Mouse (Mus musculus) liver, embryonic 13.5 days (tissue): ENCODE measurements around the gene Rftn1. TPM values are rescaled to one million over a fixed set of nuclear protein-coding genes. Genes with fewer than 3 reads are reported as not detected.

ENCODE experiments used
- ATAC-seq: fragments of 200-750 bp; cut with Nextera tagmentation; 2 replicates; pipeline ENCODE4 v1.8.0; 2017; ENCODE audit warnings: low read depth, mild to moderate bottlenecking, moderate number of reproducible peaks, moderate library complexity
- DNase-seq: peaks from one replicate; pipeline ENCODE4 v3.0.0; 2022
- H3K27ac ChIP-seq: fragments of 300-500 bp; sonication (generic); 2 replicates; pipeline ENCODE4 v1.5.1; 2015; ENCODE audit warnings: moderate library complexity, mild to moderate bottlenecking, inconsistent platforms
- H3K27me3 ChIP-seq: fragments of 300-500 bp; sonication (generic); 2 replicates; pipeline ENCODE4 v1.6.1; 2015; ENCODE audit warnings: mild to moderate bottlenecking, inconsistent platforms
- H3K36me3 ChIP-seq: fragments of 300-500 bp; sonication (generic); 2 replicates; pipeline ENCODE4 v1.6.1; 2015; ENCODE audit warnings: mild to moderate bottlenecking, inconsistent platforms
- H3K4me1 ChIP-seq: fragments of 300-500 bp; sonication (generic); replicated peaks from 2 replicates; pipeline ENCODE4 v1.6.1; 2015; ENCODE audit warnings: inconsistent platforms
- H3K4me2 ChIP-seq: fragments of 300-500 bp; sonication (generic); 2 replicates; pipeline ENCODE4 v1.6.1; 2015; ENCODE audit warnings: inconsistent platforms, mild to moderate bottlenecking, moderate library complexity
- H3K4me3 ChIP-seq: fragments of 300-500 bp; sonication (generic); replicated peaks from 2 replicates; pipeline ENCODE4 v1.5.1; 2015; ENCODE audit warnings: mild to moderate bottlenecking, inconsistent platforms
- H3K9ac ChIP-seq: fragments of 300-500 bp; sonication (generic); 2 replicates; pipeline ENCODE4 v1.6.1; 2015; ENCODE audit warnings: mild to moderate bottlenecking, inconsistent platforms
- H3K9me3 ChIP-seq: fragments of 300-500 bp; sonication (generic); replicated peaks from 2 replicates; pipeline ENCODE4 v1.6.1; 2016; ENCODE audit warnings: inconsistent platforms
- WGBS: fragments of 180-500 bp; shearing (Covaris S2); methylation state at CpG from one replicate; pipeline ENCODE4 v1.1.7; 2015; ENCODE audit not compliant: insufficient replicate concordance; 5-methylcytosine and 5-hydroxymethylcytosine counted together
- polyA plus RNA-seq: library from polyadenylated mRNA; unstranded; fragments of >200 nt; fragmentation: Nextera tagmentation; extraction: Ambion mirVana; gene quantifications from 2 replicates; pipeline ENCODE4 v1.2.1, GENCODE M21; 2015

The Rftn1 gene
- polyA plus RNA-seq, 1 experiment from 2014 or later = 5.7 TPM

- H3K36me3 ChIP-seq = no peaks in the 10 kb centered on the region
- no peak overlapping the region for H3K4me3 ChIP-seq
- no peak overlapping the region for H3K4me2 ChIP-seq
- no peak for ATAC-seq
- H3K9me3 ChIP-seq = no peaks in the 10 kb centered on the region
- peaks cover 7% of the 10 kb centered on the region; the same call in 1 of the 2 replicates for H3K4me1 ChIP-seq
- no peak for DNase-seq
- WGBS = 82% methylated on average over 8 of the region's 8 CpGs
- no peak overlapping the region for H3K27ac ChIP-seq
- no peaks in the 10 kb centered on the region for H3K27me3 ChIP-seq
- no peak overlapping the region for H3K9ac ChIP-seq
Measured at GRCm38 (mm10) chr17:49989583-49989982, 200.9 kb downstream of the Rftn1 start.

- H3K27me3 ChIP-seq = no peaks in the 10 kb centered on the region
- ATAC-seq = no peak
- WGBS = 79% methylated on average over 6 of the region's 6 CpGs
- no peak for DNase-seq
- no peak overlapping the region for H3K4me3 ChIP-seq
- H3K9me3 ChIP-seq = no peaks in the 10 kb centered on the region
- no peak overlapping the region for H3K9ac ChIP-seq
- H3K36me3 ChIP-seq = no peaks in the 10 kb centered on the region
- no peak overlapping the region for H3K4me2 ChIP-seq
- H3K4me1 ChIP-seq = peaks cover 7% of the 10 kb centered on the region; the same call in 1 of the 2 replicates
- H3K27ac ChIP-seq = no peak overlapping the region
Measured at GRCm38 (mm10) chr17:49987095-49987494, 203.4 kb downstream of the Rftn1 start.

- Histone ChIP-seq H3K4me2 (no peak overlapping the region), H3K9ac (no peak overlapping the region), H3K27me3 (no peaks in the 10 kb centered on the region), H3K36me3 (no peaks in the 10 kb centered on the region), H3K9me3 (no peaks in the 10 kb centered on the region), H3K4me3 (no peak overlapping the region), H3K4me1 (peaks cover 7% of the 10 kb centered on the region; the same call in 1 of the 2 replicates), H3K27ac (no peak overlapping the region)
- DNase-seq (no peak), ATAC-seq (no peak)
- 67% methylated on average over 5 of the region's 5 CpGs for WGBS
Measured at GRCm38 (mm10) chr17:49983478-49983877, 207.0 kb downstream of the Rftn1 start.

- 45% methylated on average over 6 of the region's 6 CpGs for WGBS
Measured at GRCm38 (mm10) chr17:49982611-49983390, 207.7 kb downstream of the Rftn1 start.

GRCm38 (mm10) chr17:49981591-49981990 is 208.9 kb downstream of the Rftn1 start:
- Histone ChIP-seq H3K4me3 (no peak overlapping the region), H3K27me3 (no peaks in the 10 kb centered on the region), H3K27ac (no peak overlapping the region), H3K4me2 (no peak overlapping the region), H3K4me1 (no peaks in the 10 kb centered on the region), H3K36me3 (no peaks in the 10 kb centered on the region), H3K9me3 (no peaks in the 10 kb centered on the region), H3K9ac (no peak overlapping the region)
- 84% methylated on average over 4 of the region's 4 CpGs for WGBS
- ATAC-seq = no peak
- DNase-seq = no peak

More at GRCm38 (mm10) chr17:49982611-49983390, 207.7 kb downstream of the Rftn1 start:
- Histone ChIP-seq H3K36me3 (no peaks in the 10 kb centered on the region), H3K9me3 (no peaks in the 10 kb centered on the region), H3K4me1 (peaks cover 7% of the 10 kb centered on the region; the same call in 1 of the 2 replicates), H3K27ac (no peak overlapping the region), H3K4me3 (no peak overlapping the region), H3K9ac (no peak overlapping the region), H3K27me3 (no peaks in the 10 kb centered on the region), H3K4me2 (no peak overlapping the region)
- DNase-seq = no peak
- ATAC-seq = no peak

GRCm38 (mm10) chr17:49979761-49980285 is 210.7 kb downstream of the Rftn1 start:
- WGBS = 76% methylated on average over 4 of the region's 4 CpGs
- H3K4me1 ChIP-seq = no peaks in the 10 kb centered on the region
- no peak overlapping the region for H3K9ac ChIP-seq
- no peaks in the 10 kb centered on the region for H3K27me3 ChIP-seq
- no peaks in the 10 kb centered on the region for H3K36me3 ChIP-seq
- H3K9me3 ChIP-seq = no peaks in the 10 kb centered on the region
- no peak overlapping the region for H3K4me3 ChIP-seq
- DNase-seq (no peak), ATAC-seq (no peak)
- no peak overlapping the region for H3K27ac ChIP-seq
- H3K4me2 ChIP-seq = no peak overlapping the region

- DNase-seq (no peak), ATAC-seq (no peak)
- WGBS = 69% methylated on average over 3 of the region's 3 CpGs
- Histone ChIP-seq H3K36me3 (no peaks in the 10 kb centered on the region), H3K9me3 (no peaks in the 10 kb centered on the region), H3K27me3 (no peaks in the 10 kb centered on the region), H3K9ac (no peak overlapping the region), H3K4me3 (no peak overlapping the region), H3K4me1 (no peaks in the 10 kb centered on the region), H3K4me2 (no peak overlapping the region), H3K27ac (no peak overlapping the region)
Measured at GRCm38 (mm10) chr17:49977424-49977790, 213.1 kb downstream of the Rftn1 start.

- Histone ChIP-seq H3K4me1 (no peaks in the 10 kb centered on the region), H3K27me3 (no peaks in the 10 kb centered on the region), H3K36me3 (no peaks in the 10 kb centered on the region), H3K9ac (no peak overlapping the region), H3K9me3 (no peaks in the 10 kb centered on the region), H3K27ac (no peak overlapping the region), H3K4me2 (no peak overlapping the region), H3K4me3 (no peak overlapping the region)
- DNase-seq = no peak
- WGBS = 82% methylated on average over 4 of the region's 4 CpGs
- ATAC-seq = no peak
Measured at GRCm38 (mm10) chr17:49976678-49977423, 213.6 kb downstream of the Rftn1 start.

- no peak overlapping the region for H3K4me3 ChIP-seq
- no peak overlapping the region for H3K9ac ChIP-seq
- no peak overlapping the region for H3K27ac ChIP-seq
- no peaks in the 10 kb centered on the region for H3K27me3 ChIP-seq
- 63% methylated on average over 7 of the region's 7 CpGs for WGBS
- H3K4me1 ChIP-seq = no peaks in the 10 kb centered on the region
- H3K9me3 ChIP-seq = no peaks in the 10 kb centered on the region
- DNase-seq = no peak
- no peak overlapping the region for H3K4me2 ChIP-seq
- no peak for ATAC-seq
- no peaks in the 10 kb centered on the region for H3K36me3 ChIP-seq
Measured at GRCm38 (mm10) chr17:49975481-49975880, 215.0 kb downstream of the Rftn1 start.

GRCm38 (mm10) chr17:49974996-49975395 is 215.5 kb downstream of the Rftn1 start:
- DNase-seq = no peak
- no peak overlapping the region for H3K4me2 ChIP-seq

GRCm38 (mm10) chr17:49972164-49972563 is 218.3 kb downstream of the Rftn1 start:
- Histone ChIP-seq H3K4me2 (no peak overlapping the region), H3K27ac (no peak overlapping the region), H3K4me1 (peaks cover 10% of the 10 kb centered on the region), H3K36me3 (no peaks in the 10 kb centered on the region), H3K4me3 (no peak overlapping the region), H3K27me3 (no peaks in the 10 kb centered on the region), H3K9me3 (no peaks in the 10 kb centered on the region), H3K9ac (no peak overlapping the region)
- WGBS = 54% methylated on average over 1 of the region's 1 CpGs
- DNase-seq (no peak), ATAC-seq (no peak)

More at GRCm38 (mm10) chr17:49974996-49975395, 215.5 kb downstream of the Rftn1 start:
- H3K27me3 ChIP-seq = no peaks in the 10 kb centered on the region
- H3K9ac ChIP-seq = no peak overlapping the region
- no peak overlapping the region for H3K27ac ChIP-seq
- no peak for ATAC-seq
- no peaks in the 10 kb centered on the region for H3K4me1 ChIP-seq
- WGBS = 66% methylated on average over 6 of the region's 6 CpGs
- H3K4me3 ChIP-seq = no peak overlapping the region
- no peaks in the 10 kb centered on the region for H3K9me3 ChIP-seq
- H3K36me3 ChIP-seq = no peaks in the 10 kb centered on the region
